Mouse (Mus musculus): ENCODE data around the gene Antxrl. TPM values are rescaled to one million over a fixed set of nuclear protein-coding genes. Genes with fewer than 3 reads are reported as not detected.

The Antxrl gene
- polyA plus RNA-seq, 1 experiment from 2014 or later: not detected

Other genes starting within 250 kb of the Antxrl start
- gene Gdf10, start 129.1 kb upstream of the Antxrl start, polyA plus RNA-seq (2015; fragmentation: Nextera tagmentation; extraction: Ambion mirVana): 2.7 and 5.0 TPM in 2 replicates
- 0.41 and 0.43 TPM in 2 replicates for gene Gdf2, start 111.7 kb upstream of the Antxrl start, polyA plus RNA-seq (2015; fragmentation: Nextera tagmentation; extraction: Ambion mirVana)
- gene Rbp3, start 98.7 kb upstream of the Antxrl start, polyA plus RNA-seq (2015; fragmentation: Nextera tagmentation; extraction: Ambion mirVana): 0.03 and 0.09 TPM in 2 replicates
- gene Zfp488, start 73.9 kb upstream of the Antxrl start, polyA plus RNA-seq (2015; fragmentation: Nextera tagmentation; extraction: Ambion mirVana): 0.03 TPM in 2 replicates
- not detected in 2 replicates for gene Gm30083, start 37.5 kb upstream of the Antxrl start, polyA plus RNA-seq (2015; fragmentation: Nextera tagmentation; extraction: Ambion mirVana)
- 0.04 TPM in 1 of 2 replicates, not detected in the other for gene Gm5460, start 35.9 kb upstream of the Antxrl start, polyA plus RNA-seq (2015; fragmentation: Nextera tagmentation; extraction: Ambion mirVana)
- gene Anxa8, start 33.3 kb downstream of the Antxrl start, polyA plus RNA-seq (2015; fragmentation: Nextera tagmentation; extraction: Ambion mirVana): 0.91 and 1.3 TPM in 2 replicates
- gene A630023A22Rik, start 50.0 kb downstream of the Antxrl start, polyA plus RNA-seq (2015; fragmentation: Nextera tagmentation; extraction: Ambion mirVana): not detected in 2 replicates
- 0.07 and 0.08 TPM in 2 replicates for gene Npy4r, start 99.8 kb downstream of the Antxrl start, polyA plus RNA-seq (2015; fragmentation: Nextera tagmentation; extraction: Ambion mirVana)
- gene Gprin2, start 148.9 kb downstream of the Antxrl start, polyA plus RNA-seq (2015; fragmentation: Nextera tagmentation; extraction: Ambion mirVana): 0.08 and 0.28 TPM in 2 replicates
- gene Syt15, start 166.9 kb downstream of the Antxrl start, polyA plus RNA-seq (2015; fragmentation: Nextera tagmentation; extraction: Ambion mirVana): 0.18 and 0.27 TPM in 2 replicates